Mouse (Mus musculus): ENCODE measurements at regions not wholly inside any gene's neighbourhood (a gene's known extent, or its start where the extent isn't known, plus 50 kb on each side); places are given as distances from the start of the nearest gene placed in this dataset.

GRCm38 (mm10) chr2:123473840-123474239 is 615.9 kb upstream of the Sema6d start:
- DNase-seq (ENCODE audit: low read depth, low spot score): no peak

- DNase-seq (ENCODE audit: low read depth, low spot score): no peak
Measured at GRCm38 (mm10) chr2:123486681-123487080, 603.1 kb upstream of the Sema6d start.

DNA sequence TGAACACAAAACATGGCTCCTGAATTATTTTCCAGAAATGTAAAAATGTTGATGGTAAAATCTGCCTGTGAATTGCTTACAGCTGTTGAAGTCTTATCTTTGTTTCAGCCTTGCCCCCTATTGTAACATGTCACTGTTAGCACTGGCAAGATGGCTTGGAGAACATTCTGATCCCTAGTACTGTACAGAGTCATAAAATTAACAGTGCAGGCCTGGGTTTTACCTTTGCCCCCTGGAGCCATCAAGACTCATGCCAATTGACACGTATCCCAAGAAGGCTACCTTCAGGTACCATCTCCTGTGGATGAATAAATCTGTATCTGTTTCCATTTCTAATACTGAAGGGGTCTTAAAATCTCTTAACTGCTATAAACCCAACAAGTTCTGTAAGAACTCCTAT is 583.6 kb upstream of the Sema6d start:
- no peak for DNase-seq (ENCODE audit: low read depth, low spot score)

- no peak for DNase-seq (ENCODE audit: low read depth, low spot score)
Measured at GRCm38 (mm10) chr2:123507095-123507494, 582.7 kb upstream of the Sema6d start.

DNA sequence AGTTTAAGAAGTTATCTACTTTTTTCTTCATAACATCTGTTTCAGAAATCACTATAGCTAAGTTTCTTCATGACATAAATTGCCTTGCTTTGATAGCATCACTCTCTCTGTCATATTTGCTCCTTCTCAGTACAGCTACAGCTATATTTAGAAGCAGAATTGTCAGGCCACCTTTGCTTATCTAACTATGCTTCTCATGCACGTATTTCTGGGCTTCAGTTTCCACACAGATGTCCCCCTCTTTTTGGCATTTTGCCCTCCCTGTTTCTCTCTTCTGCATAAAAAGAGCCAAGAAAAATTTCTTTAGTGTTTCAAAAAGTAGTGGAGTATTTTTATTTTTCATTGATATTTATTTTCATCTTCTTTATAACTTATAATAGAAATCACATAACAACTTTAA is 560.9 kb upstream of the Sema6d start:
- DNase-seq (ENCODE audit: low read depth, low spot score): no peak

GRCm38 (mm10) chr2:123532946-123533791 is 556.6 kb upstream of the Sema6d start:
- DNase-seq (ENCODE audit: low read depth, low spot score): no peak

GRCm38 (mm10) chr2:123551249-123551850 is 538.4 kb upstream of the Sema6d start:
- DNase-seq (ENCODE audit: low read depth, low spot score): no peak

DNA sequence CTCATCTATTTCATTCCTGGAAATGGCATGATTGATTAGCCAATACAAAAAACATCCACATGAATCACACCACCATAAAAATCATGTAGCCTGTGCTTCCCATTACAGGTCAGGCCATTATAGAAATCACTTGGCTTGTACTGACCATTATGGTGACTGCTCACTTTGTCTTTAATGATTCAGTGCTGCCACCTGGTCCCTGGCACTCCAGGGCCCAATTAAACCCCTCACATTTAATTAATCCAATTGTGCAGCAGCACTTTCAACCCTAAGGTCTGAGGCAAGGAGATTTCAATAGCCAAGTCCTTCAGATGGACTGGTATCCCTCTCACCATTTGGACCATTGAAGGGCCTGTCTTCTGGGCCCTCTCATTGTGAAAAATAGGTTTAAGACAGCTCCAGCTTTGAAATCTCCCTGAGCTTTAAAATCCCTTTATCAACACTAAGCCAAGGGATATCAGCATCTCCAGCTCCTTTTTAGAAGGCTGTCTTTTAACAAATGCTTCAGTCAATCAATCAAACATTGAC is 531.6 kb upstream of the Sema6d start:
- no peak for DNase-seq (ENCODE audit: low read depth, low spot score)
